Mouse (Mus musculus) hindbrain, embryonic 12.5 days (tissue): ENCODE data around the gene Zfhx3. TPM values are rescaled to one million over a fixed set of nuclear protein-coding genes. Genes with fewer than 3 reads are reported as not detected.

Experiments used
- ATAC-seq: fragments of 200-750 bp; cut with Nextera tagmentation; 2 replicates; pipeline ENCODE4 v1.8.0; 2017; ENCODE audit warnings: moderate TSS enrichment; ENCODE audit not compliant: low FRiP score
- H3K27ac ChIP-seq: fragments of 300-500 bp; sonication (generic); 2 replicates; pipeline ENCODE4 v1.5.1; 2016; ENCODE audit warnings: mild to moderate bottlenecking
- H3K27me3 ChIP-seq: fragments of 300-500 bp; sonication (generic); 2 replicates; pipeline ENCODE4 v1.6.1; 2016; ENCODE audit warnings: mild to moderate bottlenecking
- H3K36me3 ChIP-seq: fragments of 300-500 bp; sonication (generic); 2 replicates; pipeline ENCODE4 v1.6.1; 2016; ENCODE audit warnings: mild to moderate bottlenecking
- H3K4me1 ChIP-seq: fragments of 300-500 bp; sonication (generic); 2 replicates; pipeline ENCODE4 v1.6.1; 2016
- H3K4me2 ChIP-seq: fragments of 300-500 bp; sonication (generic); replicated peaks from 2 replicates; pipeline ENCODE4 v1.6.1; 2016; ENCODE audit warnings: mild to moderate bottlenecking
- H3K4me3 ChIP-seq: fragments of 300-500 bp; sonication (generic); 2 replicates; pipeline ENCODE4 v1.5.1; 2016; ENCODE audit warnings: mild to moderate bottlenecking
- H3K9ac ChIP-seq: fragments of 300-500 bp; sonication (generic); 2 replicates; pipeline ENCODE4 v1.6.1; 2016; ENCODE audit warnings: mild to moderate bottlenecking, moderate library complexity
- H3K9me3 ChIP-seq: fragments of 300-500 bp; sonication (generic); replicated peaks from 2 replicates; pipeline ENCODE4 v1.6.1; 2016; ENCODE audit warnings: mild to moderate bottlenecking
- WGBS: fragments of 180-500 bp; shearing (Covaris S2); methylation state at CpG from one replicate; pipeline ENCODE4 v1.1.7; 2016; 5-methylcytosine and 5-hydroxymethylcytosine counted together
- polyA plus RNA-seq: library from polyadenylated mRNA; unstranded; fragments of >200 nt; fragmentation: Nextera tagmentation; extraction: Ambion mirVana; gene quantifications from 2 replicates; pipeline ENCODE4 v1.2.1, GENCODE M21; 2016

The Zfhx3 gene
- polyA plus RNA-seq, 1 experiment from 2014 or later = 56.8 TPM

- Histone ChIP-seq H3K27me3 (no peaks in the 10 kb centered on the region), H3K9ac (peak overlapping the region; percentile 4; the same call in 1 of the 2 replicates), H3K4me3 (no peak overlapping the region), H3K36me3 (no peaks in the 10 kb centered on the region), H3K4me1 (peaks cover 55% of the 10 kb centered on the region), H3K4me2 (no peak overlapping the region), H3K9me3 (no peaks in the 10 kb centered on the region), H3K27ac (peak overlapping the region; percentile 71)
- WGBS = 90% methylated on average over 8 of the region's 8 CpGs
- no peak for ATAC-seq
Observed at GRCm38 (mm10) chr8:108887890-108888289, 945.4 kb downstream of the Zfhx3 start.

GRCm38 (mm10) chr8:108888924-108889323 lies 946.5 kb downstream of the Zfhx3 start:
- Histone ChIP-seq H3K9me3 (no peaks in the 10 kb centered on the region), H3K27ac (peak overlapping the region; percentile 71), H3K4me1 (peaks cover 54% of the 10 kb centered on the region), H3K27me3 (no peaks in the 10 kb centered on the region), H3K9ac (no peak overlapping the region), H3K4me3 (no peak overlapping the region), H3K36me3 (no peaks in the 10 kb centered on the region), H3K4me2 (no peak overlapping the region)
- ATAC-seq = no peak
- 69% methylated on average over 4 of the region's 4 CpGs for WGBS

GRCm38 (mm10) chr8:108889406-108889805 lies 947.0 kb downstream of the Zfhx3 start:
- Histone ChIP-seq H3K27me3 (no peaks in the 10 kb centered on the region), H3K9me3 (no peaks in the 10 kb centered on the region), H3K36me3 (no peaks in the 10 kb centered on the region), H3K4me2 (no peak overlapping the region), H3K4me1 (peaks cover 55% of the 10 kb centered on the region), H3K27ac (peak overlapping the region; percentile 30; the same call in 1 of the 2 replicates), H3K4me3 (no peak overlapping the region), H3K9ac (no peak overlapping the region)
- WGBS = 64% methylated on average over 5 of the region's 5 CpGs
- no peak for ATAC-seq

GRCm38 (mm10) chr8:108894287-108894686 lies 951.8 kb downstream of the Zfhx3 start:
- no peak overlapping the region for H3K4me2 ChIP-seq
- H3K36me3 ChIP-seq = no peaks in the 10 kb centered on the region; the same call in 1 of the 2 replicates
- H3K4me3 ChIP-seq = no peak overlapping the region
- H3K27me3 ChIP-seq = no peaks in the 10 kb centered on the region
- H3K9ac ChIP-seq = no peak overlapping the region
- no peak for ATAC-seq
- H3K9me3 ChIP-seq = no peaks in the 10 kb centered on the region
- H3K4me1 ChIP-seq = peaks cover 53% of the 10 kb centered on the region
- WGBS = 66% methylated on average over 10 of the region's 10 CpGs
- H3K27ac ChIP-seq = no peak overlapping the region

- H3K4me2 ChIP-seq = peak overlapping the region; percentile 17; the same call in 1 of the 2 replicates
- peak; percentile 29; the same call in 1 of the 2 replicates for ATAC-seq
- no peaks in the 10 kb centered on the region for H3K27me3 ChIP-seq
- H3K4me3 ChIP-seq = no peak overlapping the region
- H3K27ac ChIP-seq = peak overlapping the region; percentile 52; the same call in 1 of the 2 replicates
- H3K36me3 ChIP-seq = no peaks in the 10 kb centered on the region; the same call in 1 of the 2 replicates
- WGBS = 44% methylated on average over 18 of the region's 18 CpGs
- H3K9me3 ChIP-seq = no peaks in the 10 kb centered on the region
- H3K9ac ChIP-seq = no peak overlapping the region
- H3K4me1 ChIP-seq = peaks cover 69% of the 10 kb centered on the region
Observed at GRCm38 (mm10) chr8:108896468-108897346, 954.3 kb downstream of the Zfhx3 start.

- H3K4me2 ChIP-seq = no peak overlapping the region
- no peak for ATAC-seq
- peak overlapping the region; percentile 41; the same call in 1 of the 2 replicates for H3K27ac ChIP-seq
- H3K27me3 ChIP-seq = no peaks in the 10 kb centered on the region
- no peaks in the 10 kb centered on the region; the same call in 1 of the 2 replicates for H3K36me3 ChIP-seq
- WGBS = 74% methylated on average over 7 of the region's 7 CpGs
- H3K9me3 ChIP-seq = no peaks in the 10 kb centered on the region
- H3K4me1 ChIP-seq = peaks cover 76% of the 10 kb centered on the region
- no peak overlapping the region for H3K9ac ChIP-seq
- H3K4me3 ChIP-seq = no peak overlapping the region
Observed at GRCm38 (mm10) chr8:108897347-108898100, 955.1 kb downstream of the Zfhx3 start.

- ATAC-seq = peak; percentile 7; the same call in 1 of the 2 replicates
- Histone ChIP-seq H3K27me3 (no peaks in the 10 kb centered on the region), H3K4me2 (no peak overlapping the region), H3K36me3 (no peaks in the 10 kb centered on the region; the same call in 1 of the 2 replicates), H3K4me1 (peaks cover 91% of the 10 kb centered on the region), H3K9ac (no peak overlapping the region), H3K9me3 (no peaks in the 10 kb centered on the region), H3K4me3 (no peak overlapping the region), H3K27ac (peak overlapping the region; percentile 72)
- WGBS = 67% methylated on average over 14 of the region's 14 CpGs
Observed at GRCm38 (mm10) chr8:108899251-108899771, 956.9 kb downstream of the Zfhx3 start.

- peak overlapping the region; percentile 72 for H3K27ac ChIP-seq
- H3K27me3 ChIP-seq = no peaks in the 10 kb centered on the region
- H3K9me3 ChIP-seq = no peaks in the 10 kb centered on the region
- no peaks in the 10 kb centered on the region; the same call in 1 of the 2 replicates for H3K36me3 ChIP-seq
- no peak overlapping the region for H3K4me3 ChIP-seq
- no peak for ATAC-seq
- H3K4me1 ChIP-seq = peaks cover 93% of the 10 kb centered on the region
- 12% methylated on average over 10 of the region's 10 CpGs for WGBS
- H3K4me2 ChIP-seq = peak overlapping the region; percentile 11
- H3K9ac ChIP-seq = peak overlapping the region; percentile 19; the same call in 1 of the 2 replicates
Observed at GRCm38 (mm10) chr8:108900541-108900940, 958.1 kb downstream of the Zfhx3 start.

GRCm38 (mm10) chr8:108901208-108901607 lies 958.8 kb downstream of the Zfhx3 start:
- H3K9me3 ChIP-seq = no peaks in the 10 kb centered on the region
- H3K4me3 ChIP-seq = no peak overlapping the region
- H3K27ac ChIP-seq = peak overlapping the region; percentile 72
- WGBS = 55% methylated on average over 14 of the region's 14 CpGs
- H3K4me1 ChIP-seq = peaks cover 93% of the 10 kb centered on the region
- H3K9ac ChIP-seq = no peak overlapping the region
- H3K36me3 ChIP-seq = no peaks in the 10 kb centered on the region; the same call in 1 of the 2 replicates
- no peaks in the 10 kb centered on the region for H3K27me3 ChIP-seq
- peak overlapping the region; percentile 11 for H3K4me2 ChIP-seq
- no peak for ATAC-seq

- Histone ChIP-seq H3K4me2 (no peak overlapping the region), H3K27ac (peak overlapping the region; percentile 75), H3K9me3 (no peaks in the 10 kb centered on the region), H3K4me1 (peaks cover 94% of the 10 kb centered on the region), H3K27me3 (no peaks in the 10 kb centered on the region), H3K36me3 (no peaks in the 10 kb centered on the region), H3K4me3 (no peak overlapping the region), H3K9ac (no peak overlapping the region)
- no peak for ATAC-seq
- WGBS = 55% methylated on average over 15 of the region's 15 CpGs
Observed at GRCm38 (mm10) chr8:108903550-108903949, 961.1 kb downstream of the Zfhx3 start.

GRCm38 (mm10) chr8:108904288-108904971 lies 962.0 kb downstream of the Zfhx3 start:
- WGBS = 64% methylated on average over 11 of the region's 11 CpGs
- Histone ChIP-seq H3K9ac (peak overlapping the region; percentile 20), H3K36me3 (no peaks in the 10 kb centered on the region), H3K4me2 (no peak overlapping the region), H3K27ac (peak overlapping the region; percentile 89), H3K4me3 (no peak overlapping the region), H3K27me3 (no peaks in the 10 kb centered on the region), H3K9me3 (no peaks in the 10 kb centered on the region), H3K4me1 (peaks cover 94% of the 10 kb centered on the region)
- no peak for ATAC-seq
